Mouse (Mus musculus): ENCODE measurements at regions not wholly inside any gene's neighbourhood (a gene's known extent, or its start where the extent isn't known, plus 50 kb on each side); places are given as distances from the start of the nearest gene placed in this dataset.

GRCm38 (mm10) chr2:57820923-57821322 lies 176.8 kb upstream of the Galnt5 start:
- no peak overlapping the region for H3K4me3 ChIP-seq (ENCODE audit: control insufficient read depth in 1 of 2, insufficient read depth in 1 of 2, low read depth in 2 of 2, low read length in 2 of 2)
- no peak overlapping the region for H3K27ac ChIP-seq (ENCODE audit: control insufficient read depth, low read depth, low read length)
- no peaks in the 10 kb centered on the region for H3K4me1 ChIP-seq (ENCODE audit: control insufficient read depth in 1 of 2, insufficient read depth in 2 of 2, low read length in 2 of 2)
- no peaks in the 10 kb centered on the region for H3K36me3 ChIP-seq (ENCODE audit: control insufficient read depth in 1 of 2, insufficient read depth in 2 of 2, low read length in 2 of 2)
- no peaks in the 10 kb centered on the region for H3K9me3 ChIP-seq (replicated peaks; ENCODE audit: insufficient read depth, low read length)
- no peaks in the 10 kb centered on the region for H3K79me2 ChIP-seq (ENCODE audit: control insufficient read depth, insufficient read depth, low read length, poor library complexity)
- TF ChIP-seq MAX (IDR thresholded peaks at IDR 0.05; ENCODE audit: low read length): no peak
- no peak for TF ChIP-seq BHLHE40 (IDR thresholded peaks at IDR 0.05; ENCODE audit: borderline replicate concordance, low read depth, low read length)
- TF ChIP-seq MXI1 (IDR thresholded peaks at IDR 0.05; ENCODE audit: low read depth, low read length): no peak
- no peak for TF ChIP-seq TBP (IDR thresholded peaks at IDR 0.05; ENCODE audit: low read depth, low read length)
- no peak for TF ChIP-seq CHD2 (IDR thresholded peaks at IDR 0.05; ENCODE audit: low read length)
- TF ChIP-seq SIN3A (IDR thresholded peaks at IDR 0.05; ENCODE audit: low read length): no peak
- no peak for TF ChIP-seq SMC3 (IDR thresholded peaks at IDR 0.05; ENCODE audit: low read depth, low read length)
- TF ChIP-seq USF2 (IDR thresholded peaks at IDR 0.05; ENCODE audit: borderline replicate concordance in 1 of 2, insufficient read depth in 1 of 2, low read depth in 1 of 2, low read length in 2 of 2): no peak
- TF ChIP-seq POLR2AphosphoS5 (IDR thresholded peaks at IDR 0.05; ENCODE audit: borderline replicate concordance, low read depth, low read length): no peak
- no peak for DNase-seq (ENCODE audit: low read depth, low spot score)
- H3K27me3 ChIP-seq (ENCODE audit: control insufficient read depth in 1 of 2, insufficient read depth in 2 of 2, low read length in 2 of 2): no peaks in the 10 kb centered on the region
- H3K9ac ChIP-seq (ENCODE audit: control insufficient read depth, low read depth, low read length, poor library complexity, severe bottlenecking): no peak overlapping the region

GRCm38 (mm10) chr2:57828284-57828683 lies 169.4 kb upstream of the Galnt5 start:
- Histone ChIP-seq H3K4me1 (ENCODE audit: control insufficient read depth in 1 of 2, insufficient read depth in 2 of 2, low read length in 2 of 2) (no peaks in the 10 kb centered on the region), H3K9me3 (replicated peaks; ENCODE audit: insufficient read depth, low read length) (no peaks in the 10 kb centered on the region), H3K27ac (ENCODE audit: control insufficient read depth, low read depth, low read length) (no peak overlapping the region), H3K9ac (ENCODE audit: control insufficient read depth, low read depth, low read length, poor library complexity, severe bottlenecking) (no peak overlapping the region), H3K79me2 (ENCODE audit: control insufficient read depth, insufficient read depth, low read length, poor library complexity) (no peaks in the 10 kb centered on the region), H3K4me3 (ENCODE audit: control insufficient read depth in 1 of 2, insufficient read depth in 1 of 2, low read depth in 2 of 2, low read length in 2 of 2) (no peak overlapping the region), H3K36me3 (ENCODE audit: control insufficient read depth in 1 of 2, insufficient read depth in 2 of 2, low read length in 2 of 2) (no peaks in the 10 kb centered on the region), H3K27me3 (ENCODE audit: control insufficient read depth in 1 of 2, insufficient read depth in 2 of 2, low read length in 2 of 2) (no peaks in the 10 kb centered on the region)
- TF ChIP-seq TBP (IDR thresholded peaks at IDR 0.05; ENCODE audit: low read depth, low read length) (no peak), MYC (IDR thresholded peaks at IDR 0.05; ENCODE audit: low read depth, low read length) (no peak), USF1 (IDR thresholded peaks at IDR 0.05; ENCODE audit: low read depth, low read length) (no peak), BHLHE40 (IDR thresholded peaks at IDR 0.05; ENCODE audit: borderline replicate concordance, low read depth, low read length) (no peak), MAZ (IDR thresholded peaks at IDR 0.05; ENCODE audit: low read depth, low read length) (no peak)
- no peak for DNase-seq (ENCODE audit: low read depth, low spot score)

- H3K27ac ChIP-seq (ENCODE audit: control insufficient read depth, low read depth, low read length): no peak overlapping the region
- H3K4me1 ChIP-seq (ENCODE audit: control insufficient read depth in 1 of 2, insufficient read depth in 2 of 2, low read length in 2 of 2): no peaks in the 10 kb centered on the region
- no peaks in the 10 kb centered on the region for H3K27me3 ChIP-seq (ENCODE audit: control insufficient read depth in 1 of 2, insufficient read depth in 2 of 2, low read length in 2 of 2)
- H3K9ac ChIP-seq (ENCODE audit: control insufficient read depth, low read depth, low read length, poor library complexity, severe bottlenecking): no peak overlapping the region
- no peaks in the 10 kb centered on the region for H3K9me3 ChIP-seq (replicated peaks; ENCODE audit: insufficient read depth, low read length)
- no peak overlapping the region for H3K4me3 ChIP-seq (ENCODE audit: control insufficient read depth in 1 of 2, insufficient read depth in 1 of 2, low read depth in 2 of 2, low read length in 2 of 2)
- peak; percentile 50 for DNase-seq (ENCODE audit: low read depth, low spot score)
- H3K36me3 ChIP-seq (ENCODE audit: control insufficient read depth in 1 of 2, insufficient read depth in 2 of 2, low read length in 2 of 2): no peaks in the 10 kb centered on the region
- H3K79me2 ChIP-seq (ENCODE audit: control insufficient read depth, insufficient read depth, low read length, poor library complexity): no peaks in the 10 kb centered on the region
- no peak for TF ChIP-seq POLR2AphosphoS5 (IDR thresholded peaks at IDR 0.05; ENCODE audit: borderline replicate concordance, low read depth, low read length)
- peak; percentile 37; the same call in 1 of the 2 replicates for TF ChIP-seq ZC3H11A (IDR thresholded peaks at IDR 0.05; ENCODE audit: low read depth, low read length)
- no peak for TF ChIP-seq USF1 (IDR thresholded peaks at IDR 0.05; ENCODE audit: low read depth, low read length)
- TF ChIP-seq GATA1 (IDR thresholded peaks at IDR 0.05; ENCODE audit: low read depth, low read length): no peak
- no peak for TF ChIP-seq MAX (IDR thresholded peaks at IDR 0.05; ENCODE audit: low read length)
- TF ChIP-seq NRF1 (IDR thresholded peaks at IDR 0.05; ENCODE audit: insufficient read depth, low read depth, low read length, poor library complexity, severe bottlenecking): no peak
- no peak for TF ChIP-seq MYC (IDR thresholded peaks at IDR 0.05; ENCODE audit: low read depth, low read length)
- TF ChIP-seq GABPA (IDR thresholded peaks at IDR 0.05; ENCODE audit: low read depth, low read length): no peak
- no peak for TF ChIP-seq JUND (IDR thresholded peaks at IDR 0.05; ENCODE audit: low read depth, low read length)
- no peak for TF ChIP-seq MAFK (IDR thresholded peaks at IDR 0.05; ENCODE audit: borderline replicate concordance, low read depth, low read length)
- no peak for TF ChIP-seq E2F4 (IDR thresholded peaks at IDR 0.05; ENCODE audit: borderline replicate concordance, low read depth, low read length)
- no peak for TF ChIP-seq UBTF (IDR thresholded peaks at IDR 0.05; ENCODE audit: borderline replicate concordance, insufficient read depth, low read depth, low read length)
- TF ChIP-seq CTCF (IDR thresholded peaks at IDR 0.05 in 2 of 3, conservative IDR thresholded peaks at IDR 0.05 in 1 of 3; ENCODE audit: control insufficient read depth in 1 of 3, insufficient read depth in 1 of 3, low read depth in 2 of 3, low read length in 3 of 3, poor library complexity in 1 of 3, severe bottlenecking in 1 of 3): peak in 1 of 3 experiments; percentile 51; a peak in 2 of 6 replicates
- peak; percentile 70 for TF ChIP-seq ZNF384 (IDR thresholded peaks at IDR 0.05; ENCODE audit: low read depth, low read length)
- TF ChIP-seq TBP (IDR thresholded peaks at IDR 0.05; ENCODE audit: low read depth, low read length): no peak
- TF ChIP-seq MAZ (IDR thresholded peaks at IDR 0.05; ENCODE audit: low read depth, low read length): no peak
- TF ChIP-seq SMC3 (IDR thresholded peaks at IDR 0.05; ENCODE audit: low read depth, low read length): peak; percentile 56
- TF ChIP-seq KAT2A (conservative IDR thresholded peaks at IDR 0.05; ENCODE audit: low read depth, low read length): no peak
Measured at GRCm38 (mm10) chr2:57832565-57833355, 164.9 kb upstream of the Galnt5 start.

Data from MEL (cell line).